Mouse (Mus musculus): ENCODE results near the gene Thrap3. TPM values are rescaled to one million over a fixed set of nuclear protein-coding genes. Genes with fewer than 3 reads are reported as not detected.
"Not testable (repeated sequence)": the region's sequence is repeated elsewhere in the genome, so short reads cannot be mapped to it uniquely, and the experiment has no call there.

Thrap3 gene
- total RNA-seq, 2 experiments from 2014 or later = 90.9 to 92.4 TPM

DNA sequence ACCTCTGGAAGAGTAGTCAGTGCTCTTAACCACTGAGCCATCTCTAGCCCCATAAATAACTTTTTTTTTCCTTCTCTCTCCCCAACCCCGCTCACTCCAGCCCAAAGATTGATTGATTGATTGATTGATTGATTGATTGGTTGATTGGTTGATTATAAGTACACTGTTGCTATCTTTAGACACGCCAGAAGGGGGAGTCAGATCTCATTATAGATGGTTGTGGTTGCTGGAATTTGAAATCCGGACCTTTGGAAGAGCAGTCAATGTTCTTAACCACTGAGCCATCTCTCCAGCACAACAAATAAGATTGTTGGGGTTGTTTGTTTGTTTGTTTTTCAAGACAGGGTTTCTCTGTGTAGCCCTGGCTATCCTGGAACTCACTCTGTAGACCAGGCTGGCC lies 17.0 kb upstream of the Thrap3 start:
- DNase-seq = not testable (repeated sequence)

DNA sequence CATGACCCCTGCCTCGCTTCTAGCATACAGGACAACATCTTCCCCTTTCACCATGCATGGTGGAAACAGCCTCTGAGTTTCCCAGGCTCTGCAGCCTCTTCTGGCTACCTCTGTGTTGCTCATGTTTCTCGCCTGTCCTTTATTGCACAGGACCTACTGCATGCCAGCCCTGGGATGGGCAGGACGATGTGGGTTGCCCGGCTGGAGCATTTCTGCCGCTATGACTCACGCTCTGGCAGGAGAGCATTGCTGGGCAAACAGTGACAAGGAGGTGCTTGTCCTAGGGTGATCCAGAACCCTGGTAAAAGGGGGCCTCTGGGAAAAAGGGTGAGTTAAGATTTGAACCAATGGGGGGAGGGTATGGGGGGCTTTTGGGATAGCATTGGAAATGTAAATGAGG lies 15.2 kb upstream of the Thrap3 start:
- DNase-seq = peak; percentile 70

DNA sequence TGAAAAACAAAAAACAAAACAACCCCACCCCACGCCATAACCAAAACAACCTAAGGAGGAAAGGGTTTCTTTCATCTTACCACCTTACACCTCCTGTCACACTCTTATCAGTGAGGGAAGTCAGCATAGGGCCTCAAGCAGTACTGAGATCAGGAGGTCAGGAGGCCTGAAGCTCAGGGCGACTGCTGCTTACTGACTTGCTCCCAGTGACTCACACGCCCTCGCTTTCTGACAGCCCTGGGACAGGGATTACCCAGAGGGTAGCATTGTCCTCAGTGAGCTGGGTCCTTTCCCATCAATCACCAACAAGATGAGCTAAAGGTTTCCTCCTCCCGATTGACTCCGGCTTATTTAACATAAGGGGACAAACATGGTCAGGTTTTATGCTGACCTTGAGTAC lies 4.5 kb upstream of the Thrap3 start:
- DNase-seq = no peak

DNA sequence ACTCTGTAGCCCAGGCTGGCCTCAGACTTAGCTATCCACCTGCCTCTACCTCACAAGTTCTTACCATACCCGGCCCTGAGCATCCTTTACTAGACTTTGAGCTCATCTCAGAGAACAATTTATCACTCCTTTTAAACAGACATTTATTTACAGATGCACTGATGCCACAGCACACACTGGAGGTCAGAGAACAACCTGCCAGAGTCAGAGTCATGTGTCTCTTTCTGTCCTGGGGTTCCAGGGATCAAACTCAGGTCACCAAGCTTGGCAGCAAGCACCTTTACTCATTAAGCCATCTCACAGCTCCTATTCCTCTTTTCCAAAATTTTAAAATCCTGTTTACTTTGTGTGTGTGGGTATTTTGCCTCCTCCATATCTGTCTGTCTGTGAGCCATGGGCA lies 2.8 kb upstream of the Thrap3 start:
- no peak for DNase-seq

DNA sequence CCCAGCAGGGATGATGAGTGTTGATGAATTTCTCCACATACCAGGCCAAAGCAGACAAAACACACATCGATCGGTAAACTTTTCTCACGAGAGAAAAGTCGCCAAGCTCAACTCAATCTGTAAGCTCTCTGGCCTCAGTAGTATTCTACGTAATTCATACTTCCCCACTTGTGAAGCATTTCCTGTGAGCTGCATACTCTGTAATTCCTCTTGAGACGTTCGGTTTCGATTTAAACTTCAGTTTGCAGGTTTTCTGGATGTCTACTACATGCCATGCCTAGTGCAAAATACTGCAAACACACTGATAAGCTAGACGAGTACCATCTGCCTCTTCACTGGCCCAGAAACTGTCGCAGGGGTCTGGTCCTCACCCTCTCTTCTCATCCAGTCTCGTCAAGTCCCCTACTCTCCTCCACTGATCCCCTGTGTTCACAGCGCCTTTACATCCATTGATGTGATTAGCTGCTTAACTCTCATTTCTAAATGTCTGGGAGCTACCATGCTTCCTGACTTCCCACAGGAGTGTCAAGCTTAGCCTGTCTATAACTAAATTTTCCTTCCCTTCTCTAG lies 2.2 kb upstream of the Thrap3 start:
- DNase-seq = no peak

DNA sequence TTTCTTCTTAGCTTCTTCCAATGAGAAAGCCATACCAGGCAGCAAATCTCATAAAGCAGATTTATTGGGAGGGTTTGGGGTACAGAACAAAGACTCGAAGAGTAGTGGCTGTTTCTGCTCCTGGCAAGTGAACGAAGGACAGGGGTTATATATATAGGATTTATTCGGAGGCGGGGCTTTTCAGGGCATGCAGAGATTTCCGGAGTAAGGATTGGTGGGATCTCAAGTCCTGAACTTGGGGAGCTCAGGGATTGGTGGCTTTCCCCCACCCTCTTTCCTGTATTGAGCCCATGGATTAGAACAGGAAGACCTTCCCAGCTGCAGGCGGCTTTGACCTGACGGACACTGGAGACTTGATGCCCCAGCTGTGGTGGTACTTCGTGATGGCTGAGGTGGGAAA lies 1.5 kb upstream of the Thrap3 start:
- DNase-seq = no peak

DNA sequence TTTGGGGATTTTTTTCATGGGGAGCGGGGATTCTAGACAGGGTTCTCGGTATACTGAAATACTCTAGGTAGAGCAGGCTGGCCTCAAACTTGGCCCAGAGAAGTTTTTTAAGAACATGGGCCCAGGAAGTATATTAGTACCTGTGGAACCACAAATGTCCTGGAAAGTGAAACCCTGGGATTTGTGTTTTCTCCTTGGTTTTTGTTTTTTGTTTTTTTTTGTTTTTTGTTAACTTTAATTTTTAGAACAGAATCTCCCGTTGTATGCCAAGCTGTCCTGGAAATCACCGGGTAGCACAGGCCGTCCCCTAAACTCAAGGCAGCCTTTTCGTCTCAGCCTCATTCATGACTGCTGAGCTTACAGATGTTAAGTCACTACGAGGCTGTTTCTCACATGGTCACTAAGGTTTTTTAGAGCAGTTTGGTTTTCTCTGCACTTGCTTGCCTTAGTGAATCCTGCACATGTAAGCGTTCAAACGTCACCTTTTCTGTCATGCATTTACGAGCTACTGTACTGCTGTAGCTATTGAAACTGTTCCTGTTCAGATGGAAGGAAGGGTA lies 856 bp upstream of the Thrap3 start:
- DNase-seq = no peak

DNA sequence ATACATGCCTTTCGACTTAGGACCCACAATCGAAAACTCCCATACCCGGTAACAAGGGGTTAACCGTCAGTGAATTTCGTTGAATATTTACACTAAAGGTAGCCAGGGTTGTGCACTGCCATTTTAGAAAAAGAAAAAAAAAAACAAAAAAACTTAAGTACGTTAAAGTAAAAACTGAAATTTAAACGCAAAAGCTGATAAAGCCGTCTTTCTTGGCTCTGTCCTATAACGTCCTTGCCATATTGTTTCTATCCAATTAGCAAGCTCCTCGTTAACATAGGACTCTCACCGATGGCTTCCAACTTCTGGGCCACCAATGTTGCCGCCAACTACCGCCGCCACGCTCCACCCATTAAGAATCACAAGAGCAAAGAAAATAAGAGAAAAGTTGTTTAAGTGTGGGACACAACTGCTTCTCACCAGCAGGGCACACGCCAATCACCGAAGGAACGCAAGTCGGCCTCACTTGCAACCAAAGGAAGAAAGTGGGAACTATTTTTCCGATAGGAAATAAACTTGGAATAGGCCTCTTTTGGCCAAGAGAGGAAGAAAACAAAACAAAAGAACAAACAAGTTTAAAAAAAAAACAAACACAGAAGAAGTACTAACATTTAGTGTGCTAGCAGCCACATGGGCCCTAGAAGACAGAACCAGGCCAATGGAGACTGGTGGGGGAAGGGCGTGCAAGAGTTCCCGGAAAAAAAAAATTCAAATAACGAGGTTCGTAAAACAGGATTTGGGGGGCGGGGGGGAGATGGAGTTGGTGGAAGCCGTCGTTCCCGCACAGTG lies 852 bp downstream of the Thrap3 start:
- DNase-seq = no peak

DNA sequence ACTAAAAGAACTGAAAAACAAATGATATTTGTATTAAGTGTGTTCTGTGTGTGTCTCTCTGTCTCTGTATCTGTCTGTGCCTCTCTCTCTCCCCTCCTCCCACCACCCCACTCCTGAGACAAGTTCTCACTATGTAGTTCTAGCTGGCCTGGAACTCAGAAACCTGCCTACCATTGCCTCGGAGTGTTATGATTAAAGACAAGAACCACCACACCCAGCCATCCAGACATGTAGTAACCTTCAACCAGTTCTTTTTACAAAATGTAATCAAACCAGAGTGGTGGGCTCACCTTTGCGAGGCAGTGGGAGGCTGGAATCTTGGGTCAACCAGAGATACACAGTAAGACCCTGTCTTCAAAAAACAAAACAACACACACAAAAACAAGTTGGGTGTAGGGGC lies 1.9 kb downstream of the Thrap3 start:
- DNase-seq = no peak

DNA sequence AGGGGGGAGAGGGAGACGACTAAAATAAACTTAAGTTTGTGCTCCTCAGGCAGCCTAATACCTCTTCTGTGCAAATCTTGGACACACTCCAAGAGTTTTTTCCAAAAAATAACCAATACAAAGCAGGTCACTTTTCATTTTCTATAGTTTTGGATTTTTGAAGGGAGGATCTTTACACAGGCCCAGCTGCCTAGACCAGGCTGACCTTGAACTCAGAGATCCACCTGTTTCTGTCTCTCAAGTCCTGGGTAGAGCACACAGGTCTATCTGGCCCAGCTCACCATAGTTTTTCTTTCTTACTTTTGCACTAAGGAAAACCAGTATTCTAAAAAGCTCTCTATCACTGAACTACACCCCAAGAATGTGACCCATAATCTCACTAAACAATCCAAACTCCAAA lies 2.5 kb downstream of the Thrap3 start:
- no peak for DNase-seq

DNA sequence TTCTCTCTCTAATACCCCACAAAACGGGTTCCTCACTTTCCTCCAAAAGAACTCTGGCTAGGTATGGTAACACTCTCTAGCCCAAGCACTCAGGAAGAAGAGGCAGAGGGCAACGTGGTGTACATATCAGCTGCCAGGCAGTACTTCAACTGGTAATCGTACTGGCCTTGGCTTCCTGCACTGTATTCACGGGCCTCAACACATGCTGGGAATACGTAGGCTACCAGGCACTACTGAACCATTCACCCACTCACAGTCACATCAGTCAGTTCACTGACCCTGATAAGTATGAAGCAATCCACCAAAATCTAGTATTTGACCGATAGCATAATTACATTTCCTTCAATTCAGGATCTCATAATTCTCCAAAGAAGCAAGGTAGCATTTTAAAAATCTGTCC lies 3.0 kb downstream of the Thrap3 start:
- no peak for DNase-seq

DNA sequence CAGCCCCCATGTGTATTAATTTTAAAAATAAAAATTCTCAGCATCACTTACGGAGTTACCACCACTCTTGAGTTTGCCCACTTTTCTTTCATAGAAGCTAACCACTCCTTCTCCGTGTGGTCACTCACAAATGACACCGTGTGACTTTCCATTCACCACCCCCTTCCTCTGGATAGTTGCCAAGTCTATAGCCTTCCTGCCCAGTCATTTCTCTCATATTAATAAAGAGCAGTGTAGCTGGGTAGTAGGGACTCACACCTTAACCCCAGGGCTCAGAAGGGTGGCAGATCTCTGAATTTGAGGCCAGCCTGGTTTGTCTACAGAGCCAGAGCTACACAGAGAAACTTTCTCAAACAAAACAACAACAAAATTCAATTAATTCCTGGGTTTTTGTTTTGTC lies 5.1 kb downstream of the Thrap3 start:
- DNase-seq = no peak

DNA sequence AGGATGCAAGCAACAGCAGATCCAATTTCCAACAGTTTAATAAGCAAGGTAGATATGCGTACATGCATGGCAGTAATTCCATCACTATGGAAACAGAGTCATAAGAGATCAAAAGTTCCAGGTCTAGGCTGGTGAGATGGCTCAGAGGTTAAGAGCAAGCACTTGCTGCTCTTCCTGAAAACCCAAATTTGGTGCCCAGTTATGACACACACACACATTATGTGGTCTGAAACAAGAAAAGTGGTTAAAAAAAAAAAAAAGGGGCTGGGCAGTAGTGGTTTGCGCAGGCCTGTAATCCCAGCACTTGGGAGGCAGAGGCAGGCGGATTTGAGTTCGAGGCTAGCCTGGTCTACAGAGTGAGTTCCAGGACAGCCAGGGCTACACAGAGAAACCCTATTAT lies 7.6 kb downstream of the Thrap3 start:
- no peak for DNase-seq

DNA sequence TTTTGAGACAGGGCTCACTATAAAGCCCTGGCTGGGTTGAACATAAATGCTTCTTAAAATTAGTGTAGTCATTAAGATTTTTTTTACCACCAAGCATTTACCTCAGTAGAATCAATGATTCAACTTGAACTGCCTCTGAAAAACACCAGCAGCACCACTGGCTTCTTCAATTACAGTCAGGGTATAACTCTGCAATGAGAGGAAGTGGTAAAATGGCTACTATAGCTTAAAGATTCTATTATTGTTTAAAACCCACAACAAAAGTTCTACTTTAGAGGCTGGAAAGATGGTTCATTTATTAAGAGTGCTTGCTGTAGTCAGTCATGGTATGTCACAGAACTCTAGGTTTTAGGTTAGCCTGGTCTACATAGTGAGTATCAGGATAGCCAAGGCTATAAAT lies 8.3 kb downstream of the Thrap3 start:
- no peak for DNase-seq

DNA sequence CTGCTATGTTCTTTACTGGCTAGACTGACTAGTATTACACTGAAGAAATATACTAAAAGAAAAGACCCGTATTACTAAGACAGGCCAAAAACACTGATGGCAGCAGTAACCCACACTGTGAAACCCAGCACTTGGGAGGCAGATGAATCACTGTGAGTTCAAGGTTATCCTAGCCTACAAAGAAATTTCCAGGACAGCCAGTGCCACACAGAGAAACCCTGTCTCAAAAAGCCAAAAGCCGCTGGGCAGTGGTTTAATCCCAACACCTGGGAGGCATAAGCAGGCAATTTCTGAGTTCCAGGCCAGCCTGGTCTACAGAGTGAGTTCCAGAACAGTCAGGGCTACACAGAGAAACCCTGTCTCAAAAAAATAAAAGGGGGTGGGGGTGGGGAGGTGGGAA lies 11.9 kb downstream of the Thrap3 start:
- no peak for DNase-seq

DNA sequence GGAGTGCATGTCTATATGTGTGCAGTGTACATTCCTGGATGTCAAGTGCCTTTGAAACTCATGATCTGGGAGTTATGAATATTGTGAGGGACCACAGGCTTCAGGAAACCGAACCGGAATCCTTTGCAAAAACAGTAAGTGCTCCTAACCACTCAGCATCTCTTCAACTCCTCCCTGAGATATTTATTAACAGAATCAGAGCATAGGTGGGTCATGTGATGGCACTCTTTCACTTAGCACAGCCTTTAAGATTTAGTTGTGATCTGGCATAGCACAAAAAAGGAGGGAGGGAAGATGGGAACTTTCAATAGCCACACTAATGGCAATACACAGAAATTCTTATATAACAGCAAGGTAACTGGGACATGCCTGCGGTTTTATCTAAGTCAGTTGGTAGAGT lies 15.5 kb downstream of the Thrap3 start:
- no peak for DNase-seq

DNA sequence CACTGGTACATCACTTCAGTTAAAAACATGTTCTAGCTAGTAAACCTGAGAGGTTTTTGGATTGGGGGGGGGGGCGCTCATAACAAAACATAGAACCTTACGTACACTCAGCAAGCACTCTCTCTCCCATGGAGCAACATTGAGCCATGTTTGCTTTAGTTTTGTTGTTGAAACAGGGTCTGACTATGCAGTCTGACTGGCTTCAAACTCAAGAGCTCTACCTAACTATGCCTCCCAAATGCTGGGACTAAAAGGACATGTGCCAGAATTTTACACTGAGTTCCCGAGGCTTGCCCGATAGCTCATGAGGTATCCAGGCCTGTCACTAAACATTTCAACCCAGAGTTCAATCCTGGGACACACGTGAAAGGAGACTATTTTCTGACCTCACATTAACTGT lies 19.5 kb downstream of the Thrap3 start:
- no peak for DNase-seq

DNA sequence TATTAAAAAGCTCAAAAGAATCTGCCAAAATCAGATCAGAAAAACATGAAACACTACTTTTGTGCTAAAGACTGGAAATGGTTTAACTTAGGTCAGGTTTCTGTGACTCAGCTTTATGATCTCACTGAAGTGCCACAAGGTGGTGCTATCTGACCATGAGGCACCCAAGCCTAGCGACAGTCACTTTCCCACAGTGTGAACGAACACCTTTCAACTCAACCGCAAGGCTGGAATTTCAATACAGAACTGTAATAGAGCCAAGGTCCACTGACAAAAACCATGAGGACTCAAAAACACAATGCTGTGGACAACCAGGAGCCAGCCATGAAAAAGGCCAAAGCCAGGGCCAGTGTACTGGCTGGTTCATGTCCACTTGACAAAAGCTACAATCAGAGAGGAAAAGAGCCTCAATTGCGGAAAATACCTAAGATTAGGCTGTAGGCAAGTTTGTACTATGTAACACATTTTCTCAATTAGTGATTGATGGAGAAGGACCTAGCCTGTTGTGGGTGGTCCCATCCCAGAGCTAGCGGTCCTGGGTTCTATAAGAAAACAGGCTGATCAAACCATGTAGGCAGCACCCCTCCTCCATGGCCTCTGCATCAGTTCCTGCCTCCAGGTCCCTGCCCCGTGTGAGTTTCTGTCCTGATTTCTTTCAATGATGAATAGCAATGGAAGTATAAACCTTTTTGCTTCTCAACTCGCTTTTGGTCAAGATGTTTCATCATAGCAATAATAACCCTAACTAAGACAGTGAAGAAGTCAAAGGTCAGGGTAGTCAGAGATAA lies 21.2 kb downstream of the Thrap3 start:
- no peak for DNase-seq

DNA sequence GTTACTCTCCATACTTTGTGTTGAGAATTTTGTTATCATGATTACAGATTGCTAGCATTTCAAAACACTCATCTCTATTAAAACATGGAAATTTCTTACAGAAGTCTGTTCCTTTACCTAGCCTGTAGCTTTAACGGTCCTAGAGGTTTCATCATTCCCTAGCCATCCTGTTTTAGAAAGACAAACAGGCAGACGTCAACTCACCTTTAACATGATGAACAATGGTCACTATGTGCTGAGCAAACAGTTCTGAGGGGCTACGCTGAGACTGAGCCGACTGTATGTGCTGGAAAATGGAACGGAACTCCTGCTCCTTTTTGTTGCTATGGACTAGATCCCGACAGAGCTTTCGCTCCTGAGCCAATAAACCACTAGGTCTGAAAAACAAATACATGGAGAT lies 26.6 kb downstream of the Thrap3 start:
- not testable (repeated sequence) for DNase-seq

DNA sequence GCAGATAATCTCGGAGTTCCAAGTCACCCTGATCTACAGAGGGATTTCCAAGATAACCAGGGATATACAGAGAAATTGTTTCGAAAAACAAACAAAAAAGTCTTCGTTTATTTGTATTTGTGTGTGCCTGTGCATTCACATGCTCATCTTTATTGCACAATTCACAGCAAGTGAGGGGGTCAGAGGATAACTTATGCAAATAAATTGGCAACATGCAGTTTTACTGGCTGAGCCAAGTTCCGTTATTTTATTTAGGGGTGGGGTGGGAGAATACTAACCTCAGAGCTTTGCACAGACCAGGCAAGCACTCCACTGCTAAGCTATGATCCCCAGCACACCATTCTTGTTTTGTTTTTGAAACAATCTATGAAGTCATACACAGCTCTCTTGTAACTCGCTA lies 28.8 kb downstream of the Thrap3 start:
- no peak for DNase-seq

DNA sequence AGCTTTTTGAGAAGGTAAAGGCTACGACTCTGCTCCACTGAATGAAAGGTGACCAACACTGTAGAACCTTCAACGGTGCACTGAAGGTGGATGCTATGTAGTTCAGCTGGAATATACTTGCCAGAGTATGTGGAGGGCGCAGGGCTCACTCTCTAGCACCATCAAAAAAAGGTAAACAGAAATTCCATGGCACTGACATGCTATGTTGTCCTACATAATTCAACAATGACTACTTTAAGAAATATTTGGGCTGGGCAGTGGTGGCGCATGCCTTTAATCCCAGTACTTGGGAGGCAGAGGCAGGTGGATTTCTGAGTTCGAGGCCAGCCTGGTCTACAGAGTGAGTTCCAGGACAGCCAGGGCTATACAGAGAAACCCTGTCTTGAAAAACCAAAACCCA lies 31.8 kb downstream of the Thrap3 start:
- not testable (repeated sequence) for DNase-seq

DNA sequence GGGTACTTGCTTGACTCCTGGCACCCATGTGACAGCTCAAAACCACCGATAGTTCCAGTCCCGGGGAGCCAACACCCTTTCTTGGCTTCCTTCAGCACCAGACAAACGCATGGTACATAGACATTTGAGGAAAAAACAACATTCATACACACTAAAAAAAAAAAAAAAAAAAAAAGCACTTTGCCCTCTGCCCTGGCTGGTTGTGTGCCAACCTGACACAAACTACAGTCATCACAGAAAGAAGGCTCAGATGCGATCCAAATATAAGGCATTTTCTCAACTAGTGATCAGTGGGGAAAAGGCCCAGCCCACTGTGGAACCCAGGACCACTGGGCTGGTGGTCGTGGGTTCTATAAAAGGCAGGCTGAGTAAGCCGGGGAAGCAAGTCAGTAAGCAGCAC lies 33.7 kb downstream of the Thrap3 start:
- no peak for DNase-seq

DNA sequence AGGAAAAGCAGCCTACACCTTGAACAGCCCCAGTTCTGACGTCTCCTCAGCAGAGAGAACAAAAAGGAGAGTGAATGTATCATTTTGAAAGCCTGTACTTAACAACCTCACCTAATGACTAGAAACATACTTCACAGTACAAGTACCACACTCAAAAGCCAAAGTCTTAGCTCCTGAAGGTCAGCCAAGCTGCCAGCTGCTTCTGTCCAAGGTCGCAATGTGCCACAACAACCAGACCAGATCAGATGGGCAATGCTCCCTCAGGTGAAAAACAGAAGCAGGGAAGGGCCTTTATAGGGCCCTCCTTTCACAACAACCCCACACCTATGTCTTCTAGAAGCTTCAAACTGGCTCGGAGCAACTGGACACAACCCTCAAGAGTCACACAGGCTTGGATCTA lies 36.5 kb downstream of the Thrap3 start:
- no peak for DNase-seq

All from gastrocnemius, postnatal 25 days (tissue).